Mouse (Mus musculus): ENCODE data around the gene Uqcr10.
"Not testable (repeated sequence)": the region's sequence is repeated elsewhere in the genome, so short reads cannot be mapped to it uniquely, and the experiment has no call there.

Gene Uqcr10

GRCm38 (mm10) chr11:4716530-4717236 lies 12.5 kb upstream of the Uqcr10 start:
- ATAC-seq (ENCODE audit: insufficient number of reproducible peaks, low FRiP score, low TSS enrichment) = no peak

- ATAC-seq (ENCODE audit: insufficient number of reproducible peaks, low FRiP score, low TSS enrichment) = no peak
These were observed 11.5 kb upstream of the Uqcr10 start for GRCm38 (mm10) chr11:4715596-4715995.

GRCm38 (mm10) chr11:4714727-4715126 lies 10.6 kb upstream of the Uqcr10 start:
- no peak for ATAC-seq (ENCODE audit: insufficient number of reproducible peaks, low FRiP score, low TSS enrichment)

- ATAC-seq (ENCODE audit: insufficient number of reproducible peaks, low FRiP score, low TSS enrichment) = no peak
These were observed 8.7 kb upstream of the Uqcr10 start for GRCm38 (mm10) chr11:4712822-4713221.

- ATAC-seq (ENCODE audit: insufficient number of reproducible peaks, low FRiP score, low TSS enrichment) = not testable (repeated sequence)
These were observed 6.0 kb upstream of the Uqcr10 start for GRCm38 (mm10) chr11:4710188-4710587.

- no peak for ATAC-seq (ENCODE audit: insufficient number of reproducible peaks, low FRiP score, low TSS enrichment)
These were observed 1.0 kb upstream of the Uqcr10 start for GRCm38 (mm10) chr11:4705178-4705577.

- 0 out of 2 replicates have a peak, but pooled peaks have one; percentile 11 for ATAC-seq (ENCODE audit: insufficient number of reproducible peaks, low FRiP score, low TSS enrichment)
These were observed 462 bp downstream of the Uqcr10 start for GRCm38 (mm10) chr11:4703688-4704071.

- no peak for ATAC-seq (ENCODE audit: insufficient number of reproducible peaks, low FRiP score, low TSS enrichment)
These were observed 3.4 kb downstream of the Uqcr10 start for GRCm38 (mm10) chr11:4700726-4701125.

- ATAC-seq (ENCODE audit: insufficient number of reproducible peaks, low FRiP score, low TSS enrichment) = no peak
These were observed 6.8 kb downstream of the Uqcr10 start for GRCm38 (mm10) chr11:4697043-4697983.

- ATAC-seq (ENCODE audit: insufficient number of reproducible peaks, low FRiP score, low TSS enrichment) = no peak
These were observed 12.0 kb downstream of the Uqcr10 start for GRCm38 (mm10) chr11:4692162-4692561.

- ATAC-seq (ENCODE audit: insufficient number of reproducible peaks, low FRiP score, low TSS enrichment) = no peak
These were observed 12.9 kb downstream of the Uqcr10 start for GRCm38 (mm10) chr11:4691213-4691612.

- ATAC-seq (ENCODE audit: insufficient number of reproducible peaks, low FRiP score, low TSS enrichment) = no peak
These were observed 13.8 kb downstream of the Uqcr10 start for GRCm38 (mm10) chr11:4690353-4690752.

GRCm38 (mm10) chr11:4688632-4689380 lies 15.3 kb downstream of the Uqcr10 start:
- ATAC-seq (ENCODE audit: insufficient number of reproducible peaks, low FRiP score, low TSS enrichment) = no peak

GRCm38 (mm10) chr11:4687874-4688273 lies 16.3 kb downstream of the Uqcr10 start:
- no peak for ATAC-seq (ENCODE audit: insufficient number of reproducible peaks, low FRiP score, low TSS enrichment)

GRCm38 (mm10) chr11:4687027-4687426 lies 17.1 kb downstream of the Uqcr10 start:
- no peak for ATAC-seq (ENCODE audit: insufficient number of reproducible peaks, low FRiP score, low TSS enrichment)

GRCm38 (mm10) chr11:4685510-4685909 lies 18.6 kb downstream of the Uqcr10 start:
- ATAC-seq (ENCODE audit: insufficient number of reproducible peaks, low FRiP score, low TSS enrichment) = no peak

- ATAC-seq (ENCODE audit: insufficient number of reproducible peaks, low FRiP score, low TSS enrichment) = no peak
These were observed 19.1 kb downstream of the Uqcr10 start for GRCm38 (mm10) chr11:4685071-4685470.

- ATAC-seq (ENCODE audit: insufficient number of reproducible peaks, low FRiP score, low TSS enrichment) = no peak
These were observed 20.0 kb downstream of the Uqcr10 start for GRCm38 (mm10) chr11:4684186-4684585.

GRCm38 (mm10) chr11:4683516-4683915 lies 20.6 kb downstream of the Uqcr10 start:
- no peak for ATAC-seq (ENCODE audit: insufficient number of reproducible peaks, low FRiP score, low TSS enrichment)

- ATAC-seq (ENCODE audit: insufficient number of reproducible peaks, low FRiP score, low TSS enrichment) = no peak
These were observed 24.0 kb downstream of the Uqcr10 start for GRCm38 (mm10) chr11:4680126-4680525.

GRCm38 (mm10) chr11:4679441-4679832 lies 24.7 kb downstream of the Uqcr10 start:
- ATAC-seq (ENCODE audit: insufficient number of reproducible peaks, low FRiP score, low TSS enrichment) = no peak
